Mouse (Mus musculus): Measurements from ENCODE around the gene Gm6217. TPM values are rescaled to one million over a fixed set of nuclear protein-coding genes. Genes with fewer than 3 reads are reported as not detected.

The Gm6217 gene
- total and polyA plus RNA-seq, 3 experiments, result not detected

Other genes with a start within 250 kb of the Gm6217 start
- gene Mff, start 206.5 kb downstream of the Gm6217 start, total RNA-seq (2012; rRNA removed), result 90.7 and 95.3 TPM in 2 replicates
- gene Mff, start 206.5 kb downstream of the Gm6217 start, total RNA-seq (2014; rRNA removed), result 169 and 210 TPM in 2 replicates
- gene Mff, start 206.5 kb downstream of the Gm6217 start, polyA plus RNA-seq (2012; ENCODE audit: insufficient read length, low read depth), result 155 and 232 TPM in 2 replicates
- gene Tm4sf20, start 162.9 kb downstream of the Gm6217 start, total RNA-seq (2012; rRNA removed), result not detected in 2 replicates
- gene Tm4sf20, start 162.9 kb downstream of the Gm6217 start, total RNA-seq (2014; rRNA removed), result not detected in 2 replicates
- gene Tm4sf20, start 162.9 kb downstream of the Gm6217 start, polyA plus RNA-seq (2012; ENCODE audit: insufficient read length, low read depth), result not detected in 2 replicates
- not detected in 2 replicates for gene Gm47791, start 160.2 kb downstream of the Gm6217 start, total RNA-seq (2012; rRNA removed)
- gene Gm47791, start 160.2 kb downstream of the Gm6217 start, total RNA-seq (2014; rRNA removed), result not detected in 2 replicates
- gene Gm47791, start 160.2 kb downstream of the Gm6217 start, polyA plus RNA-seq (2012; ENCODE audit: insufficient read length, low read depth), result not detected in 2 replicates
- gene Agfg1, start 91.9 kb downstream of the Gm6217 start, total RNA-seq (2012; rRNA removed), result 59.0 and 66.9 TPM in 2 replicates
- gene Agfg1, start 91.9 kb downstream of the Gm6217 start, total RNA-seq (2014; rRNA removed), result 124 and 127 TPM in 2 replicates
- gene Agfg1, start 91.9 kb downstream of the Gm6217 start, polyA plus RNA-seq (2012; ENCODE audit: insufficient read length, low read depth), result 94.0 and 106 TPM in 2 replicates
- gene A030005L19Rik, start 18.1 kb downstream of the Gm6217 start, total RNA-seq (2012; rRNA removed), result 0.17 TPM in 1 of 2 replicates, not detected in the other
- not detected in 2 replicates for gene A030005L19Rik, start 18.1 kb downstream of the Gm6217 start, total RNA-seq (2014; rRNA removed)
- gene A030005L19Rik, start 18.1 kb downstream of the Gm6217 start, polyA plus RNA-seq (2012; ENCODE audit: insufficient read length, low read depth), result 0.31 TPM in 1 of 2 replicates, not detected in the other
- gene A030014E15Rik, start 6.5 kb downstream of the Gm6217 start, total RNA-seq (2012; rRNA removed), result not detected in 2 replicates
- not detected in 2 replicates for gene A030014E15Rik, start 6.5 kb downstream of the Gm6217 start, total RNA-seq (2014; rRNA removed)
- not detected in 2 replicates for gene A030014E15Rik, start 6.5 kb downstream of the Gm6217 start, polyA plus RNA-seq (2012; ENCODE audit: insufficient read length, low read depth)
- gene A030003K21Rik, start 12.0 kb upstream of the Gm6217 start, total RNA-seq (2012; rRNA removed), result not detected in 2 replicates
- gene A030003K21Rik, start 12.0 kb upstream of the Gm6217 start, total RNA-seq (2014; rRNA removed), result not detected in 2 replicates
- not detected in 2 replicates for gene A030003K21Rik, start 12.0 kb upstream of the Gm6217 start, polyA plus RNA-seq (2012; ENCODE audit: insufficient read length, low read depth)
- gene Gm7544, start 24.6 kb upstream of the Gm6217 start, total RNA-seq (2012; rRNA removed), result not detected in 2 replicates
- not detected in 2 replicates for gene Gm7544, start 24.6 kb upstream of the Gm6217 start, total RNA-seq (2014; rRNA removed)
- gene Gm7544, start 24.6 kb upstream of the Gm6217 start, polyA plus RNA-seq (2012; ENCODE audit: insufficient read length, low read depth), result not detected in 2 replicates
- gene Gm47955, start 28.9 kb upstream of the Gm6217 start, total RNA-seq (2012; rRNA removed), result not detected in 2 replicates
- not detected in 2 replicates for gene Gm47955, start 28.9 kb upstream of the Gm6217 start, total RNA-seq (2014; rRNA removed)
- gene Gm47955, start 28.9 kb upstream of the Gm6217 start, polyA plus RNA-seq (2012; ENCODE audit: insufficient read length, low read depth), result not detected in 2 replicates
- gene Gm47959, start 69.1 kb upstream of the Gm6217 start, total RNA-seq (2012; rRNA removed), result not detected in 2 replicates
- not detected in 2 replicates for gene Gm47959, start 69.1 kb upstream of the Gm6217 start, total RNA-seq (2014; rRNA removed)
- not detected in 2 replicates for gene Gm47959, start 69.1 kb upstream of the Gm6217 start, polyA plus RNA-seq (2012; ENCODE audit: insufficient read length, low read depth)
- 1.5 and 3.1 TPM in 2 replicates for gene Slc19a3, start 107.0 kb upstream of the Gm6217 start, total RNA-seq (2012; rRNA removed)
- 0.84 and 1.3 TPM in 2 replicates for gene Slc19a3, start 107.0 kb upstream of the Gm6217 start, total RNA-seq (2014; rRNA removed)
- gene Slc19a3, start 107.0 kb upstream of the Gm6217 start, polyA plus RNA-seq (2012; ENCODE audit: insufficient read length, low read depth), result 0.46 and 0.59 TPM in 2 replicates
- gene Krtap28-10, start 111.1 kb upstream of the Gm6217 start, total RNA-seq (2012; rRNA removed), result not detected in 2 replicates
- not detected in 2 replicates for gene Krtap28-10, start 111.1 kb upstream of the Gm6217 start, total RNA-seq (2014; rRNA removed)
- not detected in 2 replicates for gene Krtap28-10, start 111.1 kb upstream of the Gm6217 start, polyA plus RNA-seq (2012; ENCODE audit: insufficient read length, low read depth)
- not detected in 2 replicates for gene Gm47969, start 113.5 kb upstream of the Gm6217 start, total RNA-seq (2012; rRNA removed)
- gene Gm47969, start 113.5 kb upstream of the Gm6217 start, total RNA-seq (2014; rRNA removed), result not detected in 2 replicates
- gene Gm47969, start 113.5 kb upstream of the Gm6217 start, polyA plus RNA-seq (2012; ENCODE audit: insufficient read length, low read depth), result not detected in 2 replicates
- not detected in 2 replicates for gene A030005K14Rik, start 128.0 kb upstream of the Gm6217 start, total RNA-seq (2012; rRNA removed)
- not detected in 2 replicates for gene A030005K14Rik, start 128.0 kb upstream of the Gm6217 start, total RNA-seq (2014; rRNA removed)
- not detected in 2 replicates for gene A030005K14Rik, start 128.0 kb upstream of the Gm6217 start, polyA plus RNA-seq (2012; ENCODE audit: insufficient read length, low read depth)
- gene Krtap28-13, start 129.5 kb upstream of the Gm6217 start, total RNA-seq (2012; rRNA removed), result not detected in 2 replicates
- gene Krtap28-13, start 129.5 kb upstream of the Gm6217 start, total RNA-seq (2014; rRNA removed), result not detected in 2 replicates
- not detected in 2 replicates for gene Krtap28-13, start 129.5 kb upstream of the Gm6217 start, polyA plus RNA-seq (2012; ENCODE audit: insufficient read length, low read depth)
- gene Ccl20, start 185.4 kb upstream of the Gm6217 start, total RNA-seq (2012; rRNA removed), result 0.42 and 3.4 TPM in 2 replicates
- gene Ccl20, start 185.4 kb upstream of the Gm6217 start, total RNA-seq (2014; rRNA removed), result 0.32 and 0.34 TPM in 2 replicates
- not detected in 2 replicates for gene Ccl20, start 185.4 kb upstream of the Gm6217 start, polyA plus RNA-seq (2012; ENCODE audit: insufficient read length, low read depth)
- not detected in 2 replicates for gene Daw1, start 228.4 kb upstream of the Gm6217 start, total RNA-seq (2012; rRNA removed)
- not detected in 2 replicates for gene Daw1, start 228.4 kb upstream of the Gm6217 start, total RNA-seq (2014; rRNA removed)
- not detected in 2 replicates for gene Daw1, start 228.4 kb upstream of the Gm6217 start, polyA plus RNA-seq (2012; ENCODE audit: insufficient read length, low read depth)